Mouse (Mus musculus): Measurements from ENCODE around the gene Tmem246. TPM values are rescaled to one million over a fixed set of nuclear protein-coding genes. Genes with fewer than 3 reads are reported as not detected.

Gene Tmem246
- total and polyA plus RNA-seq, 2 experiments from 2014 or later = 54.5 to 56.4 TPM

DNA sequence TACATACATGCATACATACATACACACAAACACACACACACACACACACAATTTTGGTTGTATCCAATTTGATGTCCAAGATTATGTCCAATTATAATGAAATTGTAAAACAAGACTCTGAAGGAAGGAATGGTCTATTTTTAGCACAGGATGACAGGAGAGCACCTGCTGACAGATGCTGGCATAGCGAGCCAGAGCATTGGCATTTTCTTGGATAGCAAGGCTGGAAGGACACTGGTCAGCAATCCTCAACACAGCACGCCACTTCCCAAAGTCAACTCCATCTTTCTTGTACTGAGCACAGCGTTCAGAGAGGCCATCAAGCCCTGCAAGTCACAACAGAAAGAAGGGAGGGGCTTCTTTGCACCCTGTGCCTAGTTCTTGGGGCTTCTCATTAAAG lies 56.7 kb downstream of the Tmem246 start:
- no peaks in the 10 kb centered on the region for H3K9me3 ChIP-seq (replicated peaks; ENCODE audit: control insufficient read depth, low read length)
- ATAC-seq (ENCODE audit: insufficient read depth, low read depth) (peak; percentile 39; the same call in 1 of the 2 replicates), DNase-seq (ENCODE audit: low spot score) (peak; percentile 15)
- TF ChIP-seq EP300 (IDR thresholded peaks at IDR 0.05; ENCODE audit: low read depth) (no peak), CTCF (IDR thresholded peaks at IDR 0.05; ENCODE audit: low read depth) (no peak)
- 35% methylated on average over 3 of the region's 3 CpGs for WGBS
- peaks cover 17% of the 10 kb centered on the region; the same call in 1 of the 2 replicates for H3K4me1 ChIP-seq (ENCODE audit: control insufficient read depth, insufficient read depth)
- no peaks in the 10 kb centered on the region for H3K27me3 ChIP-seq (ENCODE audit: control insufficient read depth, insufficient read depth, low read length)
- no peak overlapping the region for H3K27ac ChIP-seq (ENCODE audit: low read depth)
- no peak overlapping the region for H3K9ac ChIP-seq (replicated peaks; ENCODE audit: low read depth, low read length)
- no peak overlapping the region for H3K4me2 ChIP-seq (ENCODE audit: low read depth, low read length)
- H3K4me3 ChIP-seq (ENCODE audit: low read depth, low read length) = no peak overlapping the region
- no peaks in the 10 kb centered on the region for H3K36me3 ChIP-seq (replicated peaks; ENCODE audit: control insufficient read depth, insufficient read depth, low read length)

DNA sequence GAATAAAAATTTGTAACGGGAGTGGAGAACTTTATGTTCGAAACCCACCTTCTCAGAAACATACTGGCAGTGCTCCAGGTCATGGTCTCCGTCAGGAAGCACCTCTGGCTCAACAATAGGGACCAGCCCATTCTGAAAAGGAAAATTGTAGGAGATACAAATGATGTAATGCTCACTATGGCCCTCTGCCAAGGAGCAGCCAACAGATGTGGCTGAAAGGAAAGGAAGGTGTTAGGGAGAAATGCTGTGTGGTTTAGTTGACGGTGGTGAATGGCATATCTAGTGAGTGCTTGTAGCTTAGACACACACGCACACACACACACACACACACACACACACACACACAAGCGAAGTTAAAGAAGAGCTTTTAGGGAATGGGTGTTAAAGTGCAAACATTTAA lies 58.0 kb downstream of the Tmem246 start:
- Histone ChIP-seq H3K27me3 (ENCODE audit: control insufficient read depth, insufficient read depth, low read length) (no peaks in the 10 kb centered on the region), H3K4me3 (ENCODE audit: low read depth, low read length) (no peak overlapping the region), H3K27ac (ENCODE audit: low read depth) (no peak overlapping the region), H3K9ac (replicated peaks; ENCODE audit: low read depth, low read length) (no peak overlapping the region), H3K36me3 (replicated peaks; ENCODE audit: control insufficient read depth, insufficient read depth, low read length) (no peaks in the 10 kb centered on the region), H3K4me2 (ENCODE audit: low read depth, low read length) (no peak overlapping the region), H3K4me1 (ENCODE audit: control insufficient read depth, insufficient read depth) (peaks cover 17% of the 10 kb centered on the region; the same call in 1 of the 2 replicates), H3K9me3 (replicated peaks; ENCODE audit: control insufficient read depth, low read length) (no peaks in the 10 kb centered on the region)
- 12% methylated on average over 6 of the region's 6 CpGs for WGBS
- ATAC-seq (ENCODE audit: insufficient read depth, low read depth) (peak; percentile 51), DNase-seq (ENCODE audit: low spot score) (peak; percentile 34)
- no peak for TF ChIP-seq EP300 (IDR thresholded peaks at IDR 0.05; ENCODE audit: low read depth)
- no peak for TF ChIP-seq CTCF (IDR thresholded peaks at IDR 0.05; ENCODE audit: low read depth)

DNA sequence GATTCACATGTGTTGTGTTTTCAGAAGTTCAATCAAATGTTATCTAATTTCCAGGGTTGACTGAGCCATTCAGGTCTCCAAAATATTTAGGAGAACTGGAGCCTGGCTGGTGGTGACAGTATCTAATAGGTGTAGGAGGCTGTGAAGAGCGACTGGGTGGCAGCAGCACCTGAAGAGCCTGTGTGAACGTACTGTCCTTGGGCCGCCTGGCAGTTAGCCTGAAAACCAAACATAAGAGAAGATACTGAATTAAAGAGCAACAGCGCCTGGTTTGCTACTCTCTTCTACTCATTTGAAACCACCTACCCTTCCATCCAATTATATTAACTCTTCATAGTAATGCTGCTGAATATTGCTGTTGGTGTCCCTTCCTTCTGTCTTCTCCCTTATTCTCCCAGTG lies 61.0 kb downstream of the Tmem246 start:
- WGBS = 61% methylated on average over 4 of the region's 4 CpGs
- no peak overlapping the region for H3K4me2 ChIP-seq (ENCODE audit: low read depth, low read length)
- peaks cover 17% of the 10 kb centered on the region; the same call in 1 of the 2 replicates for H3K4me1 ChIP-seq (ENCODE audit: control insufficient read depth, insufficient read depth)
- no peak overlapping the region for H3K27ac ChIP-seq (ENCODE audit: low read depth)
- H3K36me3 ChIP-seq (replicated peaks; ENCODE audit: control insufficient read depth, insufficient read depth, low read length) = no peaks in the 10 kb centered on the region
- DNase-seq (ENCODE audit: low spot score) = no peak
- no peak overlapping the region for H3K4me3 ChIP-seq (ENCODE audit: low read depth, low read length)
- no peaks in the 10 kb centered on the region for H3K27me3 ChIP-seq (ENCODE audit: control insufficient read depth, insufficient read depth, low read length)
- H3K9ac ChIP-seq (replicated peaks; ENCODE audit: low read depth, low read length) = no peak overlapping the region
- no peak for TF ChIP-seq CTCF (IDR thresholded peaks at IDR 0.05; ENCODE audit: low read depth)
- TF ChIP-seq EP300 (IDR thresholded peaks at IDR 0.05; ENCODE audit: low read depth) = no peak
- no peak for ATAC-seq (ENCODE audit: insufficient read depth, low read depth)
- H3K9me3 ChIP-seq (replicated peaks; ENCODE audit: control insufficient read depth, low read length) = 0 out of 2 replicates have a peak, but pooled peaks cover 4% of the 10 kb centered on the region

DNA sequence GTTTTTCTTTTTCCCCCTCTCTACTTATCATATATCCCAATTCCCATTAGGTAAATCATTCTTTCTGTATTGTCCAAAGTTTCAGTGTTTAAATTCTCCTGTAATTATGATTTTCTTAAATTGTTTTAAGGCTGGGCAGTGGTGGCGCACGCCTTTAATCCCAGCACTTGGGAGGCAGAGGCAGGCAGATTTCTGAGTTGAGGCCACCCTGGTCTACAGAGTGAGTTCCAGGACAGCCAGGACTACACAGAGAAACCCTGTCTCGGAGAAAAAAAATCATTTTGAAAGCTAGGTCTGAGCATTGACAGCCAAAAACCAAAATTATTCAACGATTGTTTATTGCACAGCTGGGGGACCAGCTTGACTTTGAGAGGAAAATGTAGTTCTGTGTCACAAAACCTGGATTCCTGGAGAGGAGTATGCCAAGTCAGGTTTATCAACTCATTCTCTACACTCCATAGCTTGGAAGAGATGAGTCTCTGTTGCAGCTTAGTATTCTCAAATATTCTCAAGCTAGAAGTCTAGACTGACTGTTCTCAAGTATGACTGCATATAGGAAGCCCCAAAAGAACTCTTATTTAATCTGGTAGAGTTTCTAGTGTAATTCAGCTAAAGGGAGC lies 61.9 kb downstream of the Tmem246 start:
- ATAC-seq (ENCODE audit: insufficient read depth, low read depth) = no peak
- H3K4me2 ChIP-seq (ENCODE audit: low read depth, low read length) = no peak overlapping the region
- H3K36me3 ChIP-seq (replicated peaks; ENCODE audit: control insufficient read depth, insufficient read depth, low read length) = peaks cover 2% of the 10 kb centered on the region
- H3K4me1 ChIP-seq (ENCODE audit: control insufficient read depth, insufficient read depth) = peaks cover 11% of the 10 kb centered on the region; the same call in 1 of the 2 replicates
- no peak overlapping the region for H3K27ac ChIP-seq (ENCODE audit: low read depth)
- no peak for TF ChIP-seq CTCF (IDR thresholded peaks at IDR 0.05; ENCODE audit: low read depth)
- TF ChIP-seq EP300 (IDR thresholded peaks at IDR 0.05; ENCODE audit: low read depth) = no peak
- 87% methylated on average over 4 of the region's 4 CpGs for WGBS
- no peak for DNase-seq (ENCODE audit: low spot score)
- H3K27me3 ChIP-seq (ENCODE audit: control insufficient read depth, insufficient read depth, low read length) = no peaks in the 10 kb centered on the region
- peaks cover 9% of the 10 kb centered on the region; the same call in 1 of the 2 replicates for H3K9me3 ChIP-seq (replicated peaks; ENCODE audit: control insufficient read depth, low read length)
- H3K9ac ChIP-seq (replicated peaks; ENCODE audit: low read depth, low read length) = no peak overlapping the region
- no peak overlapping the region for H3K4me3 ChIP-seq (ENCODE audit: low read depth, low read length)

DNA sequence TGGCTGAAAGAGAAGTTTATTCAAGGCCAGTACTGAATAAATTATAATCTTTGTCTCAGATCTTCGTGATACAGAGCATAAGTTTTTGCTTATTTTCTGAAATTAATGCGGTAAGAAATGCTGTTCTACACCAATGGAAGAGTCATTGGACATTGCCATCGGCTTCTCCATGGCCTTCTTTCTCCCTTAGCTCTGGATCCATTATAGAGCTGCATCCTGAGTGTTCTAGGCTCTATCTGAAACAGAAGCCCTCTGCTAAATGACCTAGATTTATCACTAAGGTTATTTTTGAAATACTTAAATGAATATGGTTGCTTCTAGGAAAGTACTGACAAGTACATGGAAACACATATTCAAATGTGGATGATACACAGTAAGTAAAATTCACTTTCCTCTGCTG lies 62.6 kb downstream of the Tmem246 start:
- DNase-seq (ENCODE audit: low spot score) = no peak
- Histone ChIP-seq H3K27me3 (ENCODE audit: control insufficient read depth, insufficient read depth, low read length) (no peaks in the 10 kb centered on the region), H3K9ac (replicated peaks; ENCODE audit: low read depth, low read length) (no peak overlapping the region), H3K27ac (ENCODE audit: low read depth) (no peak overlapping the region), H3K36me3 (replicated peaks; ENCODE audit: control insufficient read depth, insufficient read depth, low read length) (peaks cover 10% of the 10 kb centered on the region), H3K4me2 (ENCODE audit: low read depth, low read length) (no peak overlapping the region), H3K4me3 (ENCODE audit: low read depth, low read length) (no peak overlapping the region), H3K9me3 (replicated peaks; ENCODE audit: control insufficient read depth, low read length) (peaks cover 13% of the 10 kb centered on the region; the same call in 1 of the 2 replicates), H3K4me1 (ENCODE audit: control insufficient read depth, insufficient read depth) (peaks cover 5% of the 10 kb centered on the region; the same call in 1 of the 2 replicates)
- TF ChIP-seq EP300 (IDR thresholded peaks at IDR 0.05; ENCODE audit: low read depth) (no peak), CTCF (IDR thresholded peaks at IDR 0.05; ENCODE audit: low read depth) (no peak)
- 82% methylated on average over 3 of the region's 3 CpGs for WGBS
- no peak for ATAC-seq (ENCODE audit: insufficient read depth, low read depth)

Other genes with a start within 250 kb of the Tmem246 start
- not detected in 2 replicates for gene Acnat2, start 189.7 kb downstream of the Tmem246 start, total RNA-seq (2014; rRNA removed; ENCODE audit: low replicate concordance)
- gene Acnat2, start 189.7 kb downstream of the Tmem246 start, polyA plus RNA-seq (2015; fragmentation: Nextera tagmentation; extraction: Ambion mirVana) = not detected in 2 replicates
- gene Acnat1, start 124.0 kb downstream of the Tmem246 start, total RNA-seq (2014; rRNA removed; ENCODE audit: low replicate concordance) = not detected in 2 replicates
- gene Acnat1, start 124.0 kb downstream of the Tmem246 start, polyA plus RNA-seq (2015; fragmentation: Nextera tagmentation; extraction: Ambion mirVana) = not detected in 2 replicates
- not detected in 2 replicates for gene Baat, start 91.3 kb downstream of the Tmem246 start, total RNA-seq (2014; rRNA removed; ENCODE audit: low replicate concordance)
- gene Baat, start 91.3 kb downstream of the Tmem246 start, polyA plus RNA-seq (2015; fragmentation: Nextera tagmentation; extraction: Ambion mirVana) = not detected in 2 replicates
- 22.1 and 36.6 TPM in 2 replicates for gene Mrpl50, start 76.8 kb downstream of the Tmem246 start, total RNA-seq (2014; rRNA removed; ENCODE audit: low replicate concordance)
- gene Mrpl50, start 76.8 kb downstream of the Tmem246 start, polyA plus RNA-seq (2015; fragmentation: Nextera tagmentation; extraction: Ambion mirVana) = 53.3 and 54.6 TPM in 2 replicates
- gene Zfp189, start 76.7 kb downstream of the Tmem246 start, total RNA-seq (2014; rRNA removed; ENCODE audit: low replicate concordance) = 3.3 and 4.2 TPM in 2 replicates
- gene Zfp189, start 76.7 kb downstream of the Tmem246 start, polyA plus RNA-seq (2015; fragmentation: Nextera tagmentation; extraction: Ambion mirVana) = 4.7 and 4.8 TPM in 2 replicates
- 0.27 and 2.3 TPM in 2 replicates for gene Aldob, start 48.3 kb downstream of the Tmem246 start, total RNA-seq (2014; rRNA removed; ENCODE audit: low replicate concordance)
- 0.12 and 0.22 TPM in 2 replicates for gene Aldob, start 48.3 kb downstream of the Tmem246 start, polyA plus RNA-seq (2015; fragmentation: Nextera tagmentation; extraction: Ambion mirVana)
- gene Rnf20, start 34.1 kb upstream of the Tmem246 start, total RNA-seq (2014; rRNA removed; ENCODE audit: low replicate concordance) = 10.7 and 26.5 TPM in 2 replicates
- gene Rnf20, start 34.1 kb upstream of the Tmem246 start, polyA plus RNA-seq (2015; fragmentation: Nextera tagmentation; extraction: Ambion mirVana) = 18.8 and 19.6 TPM in 2 replicates
- gene Ppp3r2, start 84.1 kb upstream of the Tmem246 start, total RNA-seq (2014; rRNA removed; ENCODE audit: low replicate concordance) = not detected in 2 replicates
- not detected in 2 replicates for gene Ppp3r2, start 84.1 kb upstream of the Tmem246 start, polyA plus RNA-seq (2015; fragmentation: Nextera tagmentation; extraction: Ambion mirVana)
- under 0.01 TPM in 1 of 2 replicates, not detected in the other for gene Grin3a, start 247.9 kb upstream of the Tmem246 start, total RNA-seq (2014; rRNA removed; ENCODE audit: low replicate concordance)
- 0.08 and 0.10 TPM in 2 replicates for gene Grin3a, start 247.9 kb upstream of the Tmem246 start, polyA plus RNA-seq (2015; fragmentation: Nextera tagmentation; extraction: Ambion mirVana)